Mouse (Mus musculus): ENCODE data around the gene ccdc198.
"Not testable (repeated sequence)": the region's sequence is repeated elsewhere in the genome, so short reads cannot be mapped to it uniquely, and the experiment has no call there.

The ccdc198 gene

GRCm38 (mm10) chr14:49245126-49245714 lies at the start of gene ccdc198:
Gene ccdc198, minus strand, starts transcription at chr14:49245474.
- no peak for DNase-seq

GRCm38 (mm10) chr14:49293802-49294449 lies 48.7 kb upstream of the ccdc198 start:
- no peak for DNase-seq

- DNase-seq = no peak
Measured at GRCm38 (mm10) chr14:49290029-49290745, 44.9 kb upstream of the ccdc198 start.

- DNase-seq = no peak
Measured at GRCm38 (mm10) chr14:49283784-49284655, 38.7 kb upstream of the ccdc198 start.

- no peak for DNase-seq
Measured at GRCm38 (mm10) chr14:49278880-49279279, 33.6 kb upstream of the ccdc198 start.

- DNase-seq = not testable (repeated sequence)
Measured at GRCm38 (mm10) chr14:49278479-49278878, 33.2 kb upstream of the ccdc198 start.

- no peak for DNase-seq
Measured at GRCm38 (mm10) chr14:49277642-49278041, 32.4 kb upstream of the ccdc198 start.

- no peak for DNase-seq
Measured at GRCm38 (mm10) chr14:49275376-49275775, 30.1 kb upstream of the ccdc198 start.

- DNase-seq = no peak
Measured at GRCm38 (mm10) chr14:49265286-49266002, 20.2 kb upstream of the ccdc198 start.

GRCm38 (mm10) chr14:49241522-49241921 lies 3.8 kb downstream of the ccdc198 start:
- no peak for DNase-seq

- DNase-seq = peak; percentile 60
Measured at GRCm38 (mm10) chr14:49238206-49238605, 7.1 kb downstream of the ccdc198 start.

GRCm38 (mm10) chr14:49234788-49235515 lies 10.3 kb downstream of the ccdc198 start:
- peak; percentile 57 for DNase-seq

GRCm38 (mm10) chr14:49231845-49232244 lies 13.4 kb downstream of the ccdc198 start:
- no peak for DNase-seq

GRCm38 (mm10) chr14:49226986-49227385 lies 18.3 kb downstream of the ccdc198 start:
- no peak for DNase-seq

- no peak for DNase-seq
Measured at GRCm38 (mm10) chr14:49226471-49226870, 18.8 kb downstream of the ccdc198 start.

GRCm38 (mm10) chr14:49221771-49222170 lies 23.5 kb downstream of the ccdc198 start:
- no peak for DNase-seq

- DNase-seq = not testable (repeated sequence)
Measured at GRCm38 (mm10) chr14:49219466-49220022, 25.7 kb downstream of the ccdc198 start.

GRCm38 (mm10) chr14:49218677-49219076 lies 26.6 kb downstream of the ccdc198 start:
- no peak for DNase-seq

- not testable (repeated sequence) for DNase-seq
Measured at GRCm38 (mm10) chr14:49210215-49210614, 35.1 kb downstream of the ccdc198 start.

GRCm38 (mm10) chr14:49201073-49201778 lies 44.0 kb downstream of the ccdc198 start:
- DNase-seq = peak; percentile 8

Measured in lung, postnatal 10 days (tissue).